Mouse (Mus musculus) forebrain, embryonic 14.5 days (tissue): ENCODE data around the gene Notum. TPM values are rescaled to one million over a fixed set of nuclear protein-coding genes. Genes with fewer than 3 reads are reported as not detected.

Source experiments
- ATAC-seq: fragments of 200-750 bp; cut with Nextera tagmentation; 2 replicates; pipeline ENCODE4 v1.8.0; 2017; ENCODE audit warnings: mild to moderate bottlenecking, moderate library complexity
- DNase-seq: peaks from one replicate; pipeline ENCODE4 v3.0.0-alpha.2; 2015; ENCODE audit warnings: low spot score
- H3K27ac ChIP-seq: fragments of 300-500 bp; sonication (generic); 2 replicates; pipeline ENCODE4 v1.5.1; 2014; ENCODE audit warnings: low read depth, mild to moderate bottlenecking, control low read depth, low read length, moderate library complexity
- H3K27me3 ChIP-seq: fragments of 300-500 bp; sonication (generic); replicated peaks from 2 replicates; pipeline ENCODE4 v1.6.1; 2014; ENCODE audit warnings: low read length, control low read depth, mixed read lengths; ENCODE audit not compliant: control insufficient read depth, insufficient read depth
- H3K36me3 ChIP-seq: fragments of 300-500 bp; sonication (generic); 2 replicates; pipeline ENCODE4 v1.6.1; 2014; ENCODE audit warnings: low read length, control low read depth; ENCODE audit not compliant: control insufficient read depth, insufficient read depth
- H3K4me1 ChIP-seq: fragments of 300-500 bp; sonication (generic); 2 replicates; pipeline ENCODE4 v1.6.1; 2014; ENCODE audit warnings: antibody characterized with exemption, low read length, control low read depth; ENCODE audit not compliant: control insufficient read depth, insufficient read depth
- H3K4me2 ChIP-seq: fragments of 300-500 bp; sonication (generic); 2 replicates; pipeline ENCODE4 v1.6.1; 2014; ENCODE audit warnings: mild to moderate bottlenecking, control low read depth, low read length
- H3K4me3 ChIP-seq: fragments of 300-500 bp; sonication (generic); 2 replicates; pipeline ENCODE4 v1.5.1; 2014; ENCODE audit warnings: low read depth, low read length, control low read depth
- H3K9ac ChIP-seq: fragments of 300-500 bp; sonication (generic); 2 replicates; pipeline ENCODE4 v1.6.1; 2014; ENCODE audit warnings: mild to moderate bottlenecking, low read length, control low read depth, moderate library complexity
- H3K9me3 ChIP-seq: fragments of 300-500 bp; sonication (generic); replicated peaks from 2 replicates; pipeline ENCODE4 v1.6.1; 2016; ENCODE audit warnings: low read length, control low read depth, mixed read lengths; ENCODE audit not compliant: control insufficient read depth
- WGBS: fragments of 180-500 bp; shearing (Covaris S2); extraction: QIAGEN DNeasy Blood & Tissue Kit; methylation state at CpG from one replicate; pipeline ENCODE4 v1.1.7; 2014; 5-methylcytosine and 5-hydroxymethylcytosine counted together
- polyA plus RNA-seq: library from polyadenylated mRNA; unstranded; fragments of >200 nt; fragmentation: Nextera tagmentation; extraction: Ambion mirVana; gene quantifications from 2 replicates; pipeline ENCODE4 v1.2.1, GENCODE M21; 2014

Gene Notum
- polyA plus RNA-seq, 1 experiment from 2014 or later = 0.36 TPM

- Histone ChIP-seq H3K4me3 (no peak overlapping the region), H3K36me3 (peaks cover 28% of the 10 kb centered on the region), H3K9ac (no peak overlapping the region), H3K27me3 (no peaks in the 10 kb centered on the region), H3K27ac (no peak overlapping the region), H3K4me1 (peaks cover 23% of the 10 kb centered on the region), H3K4me2 (no peak overlapping the region), H3K9me3 (no peaks in the 10 kb centered on the region)
- DNase-seq (no peak), ATAC-seq (no peak)
- 93% methylated on average over 23 of the region's 23 CpGs for WGBS
These were observed 32.2 kb downstream of the Notum start for GRCm38 (mm10) chr11:120628601-120629340.

DNA sequence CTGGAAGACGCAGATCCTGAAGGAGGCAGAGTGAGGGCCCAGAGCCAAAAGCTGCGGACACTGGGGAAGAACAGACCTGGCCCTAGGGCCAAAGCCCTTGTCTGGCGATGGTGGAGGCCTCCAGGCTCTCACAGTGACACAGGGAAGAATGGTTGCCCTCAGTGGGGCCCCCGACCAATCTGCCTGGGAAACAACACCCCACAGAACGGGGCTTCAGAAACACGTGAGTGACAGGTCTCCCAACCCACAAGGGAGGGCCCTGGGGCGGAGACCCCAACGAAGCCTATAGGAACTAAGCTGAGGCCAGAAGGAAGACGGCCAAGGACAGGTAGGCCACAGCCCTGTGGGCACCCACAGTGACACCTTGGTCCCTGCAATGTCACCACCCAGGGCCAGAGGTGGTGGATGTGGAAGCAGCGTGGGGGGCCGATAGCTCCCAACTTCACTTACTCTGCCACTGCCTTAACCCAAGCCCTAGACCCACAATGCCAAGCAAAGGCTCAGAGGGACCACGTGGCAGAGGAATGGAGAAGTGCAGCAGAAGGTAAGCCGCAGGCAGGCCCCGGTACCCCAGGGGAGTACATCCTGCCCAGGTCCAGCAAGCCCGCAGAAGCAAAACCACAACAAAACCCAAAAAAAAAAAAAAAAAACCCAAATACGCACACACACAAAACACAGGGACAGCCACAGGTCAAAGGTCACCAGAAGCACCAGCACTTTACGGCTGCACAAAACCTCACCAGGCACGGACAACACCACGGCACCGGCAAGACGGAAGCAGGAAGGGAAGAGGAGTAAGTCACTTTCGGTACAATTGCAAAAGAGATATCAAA is 33.3 kb downstream of the Notum start:
- H3K4me3 ChIP-seq = no peak overlapping the region
- ATAC-seq (no peak), DNase-seq (no peak)
- H3K4me1 ChIP-seq = peaks cover 23% of the 10 kb centered on the region
- no peak overlapping the region for H3K4me2 ChIP-seq
- no peak overlapping the region for H3K27ac ChIP-seq
- 83% methylated on average over 22 of the region's 22 CpGs for WGBS
- no peaks in the 10 kb centered on the region for H3K27me3 ChIP-seq
- no peaks in the 10 kb centered on the region for H3K9me3 ChIP-seq
- peaks cover 36% of the 10 kb centered on the region for H3K36me3 ChIP-seq
- no peak overlapping the region for H3K9ac ChIP-seq

DNA sequence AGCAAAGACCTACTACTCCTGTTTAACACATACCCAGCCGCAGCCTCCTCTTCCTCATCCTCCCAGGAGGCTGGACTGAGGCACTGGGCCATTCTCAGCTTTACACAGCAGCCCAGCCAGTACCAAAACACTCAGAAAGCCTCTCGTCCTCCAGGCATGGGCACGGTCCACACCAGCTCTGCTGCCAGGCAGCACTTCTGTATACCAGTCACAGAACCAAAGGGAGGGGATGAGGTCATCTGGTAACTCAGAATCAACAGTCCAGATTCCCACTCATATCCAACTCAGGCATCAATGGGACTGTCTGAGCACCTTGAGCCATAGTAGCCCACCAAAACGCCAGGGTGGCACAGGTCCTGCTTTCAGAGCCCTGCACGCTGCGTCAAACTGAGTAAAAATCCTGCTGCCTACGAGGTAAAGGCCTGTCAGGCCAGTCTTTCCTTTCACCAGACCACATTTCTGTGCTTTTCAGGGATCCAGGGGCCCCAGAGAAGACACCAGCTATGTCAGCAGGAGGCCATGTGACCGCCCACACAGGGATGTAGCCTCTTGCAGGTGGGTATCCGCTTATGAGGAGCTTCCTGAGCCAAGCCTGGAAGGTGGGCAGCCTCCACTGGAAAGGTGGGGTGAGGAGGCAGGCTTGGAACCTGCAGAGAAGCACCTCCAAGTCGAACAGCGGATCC is 34.0 kb downstream of the Notum start:
- DNase-seq = no peak
- WGBS = 93% methylated on average over 11 of the region's 11 CpGs
- no peak for ATAC-seq
- no peak overlapping the region for H3K4me3 ChIP-seq
- no peak overlapping the region for H3K27ac ChIP-seq
- H3K9me3 ChIP-seq = no peaks in the 10 kb centered on the region
- H3K9ac ChIP-seq = no peak overlapping the region
- no peak overlapping the region for H3K4me2 ChIP-seq
- H3K36me3 ChIP-seq = peaks cover 43% of the 10 kb centered on the region
- peaks cover 17% of the 10 kb centered on the region for H3K4me1 ChIP-seq
- no peaks in the 10 kb centered on the region for H3K27me3 ChIP-seq

DNA sequence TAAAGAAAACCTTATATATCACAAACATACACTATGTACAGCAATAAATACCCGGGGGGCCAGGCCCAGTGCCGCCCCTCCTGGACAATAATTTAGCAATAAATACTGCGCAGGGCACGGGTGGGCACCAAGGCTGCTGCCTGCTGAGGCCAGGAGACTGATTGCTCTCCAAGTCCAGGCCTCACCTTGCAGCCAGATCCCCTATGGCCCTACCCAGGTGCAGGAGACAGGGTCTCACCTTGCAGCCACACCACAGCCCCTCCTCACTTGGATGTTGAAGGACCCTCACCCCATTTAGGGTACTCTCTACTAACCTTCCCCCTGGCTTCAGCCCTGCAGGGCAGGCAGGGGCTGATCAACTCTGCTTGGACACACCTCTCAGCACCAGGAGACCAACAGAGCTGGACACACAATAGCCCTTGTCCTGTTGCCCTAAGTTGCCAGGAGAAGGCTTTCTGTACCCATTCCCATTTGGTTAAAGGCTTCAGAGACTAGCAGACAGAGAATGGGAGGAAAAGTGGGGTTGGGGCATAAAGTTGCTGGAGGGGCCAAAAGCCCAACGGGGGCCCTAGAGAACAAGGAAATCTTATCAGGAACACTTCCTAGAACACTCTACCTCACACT is 35.7 kb downstream of the Notum start, which contains the start of gene Sirt7:
Gene Sirt7, minus strand, starts transcription at position 89 of the 624 bp plus-strand sequence.
- Histone ChIP-seq H3K4me1 (peaks cover 9% of the 10 kb centered on the region), H3K27ac (peak within 1 kb of the TSS; percentile 80), H3K4me3 (peak within 1 kb of the TSS; percentile 98), H3K9me3 (no peaks in the 10 kb centered on the region), H3K27me3 (no peaks in the 10 kb centered on the region), H3K9ac (peak within 1 kb of the TSS; percentile 87), H3K4me2 (peak within 1 kb of the TSS; percentile 95), H3K36me3 (peaks cover 59% of the 10 kb centered on the region)
- WGBS = 24% methylated on average over 5 of the region's 5 CpGs
- DNase-seq (no peak), ATAC-seq (peak; percentile 21; the same call in 1 of the 2 replicates)

- peak overlapping the region; percentile 98 for H3K4me3 ChIP-seq
- H3K4me2 ChIP-seq = peak overlapping the region; percentile 95
- H3K4me1 ChIP-seq = peaks cover 9% of the 10 kb centered on the region
- under 1% methylated on average over 52 of the region's 53 CpGs for WGBS
- H3K27me3 ChIP-seq = no peaks in the 10 kb centered on the region
- H3K27ac ChIP-seq = peak overlapping the region; percentile 80
- ATAC-seq = peak; percentile 86
- H3K9ac ChIP-seq = peak overlapping the region; percentile 87
- H3K36me3 ChIP-seq = peaks cover 65% of the 10 kb centered on the region
- DNase-seq = peak; percentile 93
- no peaks in the 10 kb centered on the region for H3K9me3 ChIP-seq
These were observed 36.3 kb downstream of the Notum start for GRCm38 (mm10) chr11:120624680-120625111.

GRCm38 (mm10) chr11:120623961-120624679 is 36.9 kb downstream of the Notum start:
- peak overlapping the region; percentile 87 for H3K9ac ChIP-seq
- peak overlapping the region; percentile 80 for H3K27ac ChIP-seq
- no peaks in the 10 kb centered on the region for H3K9me3 ChIP-seq
- peak; percentile 73 for ATAC-seq
- WGBS = 15% methylated on average over 27 of the region's 30 CpGs
- peaks cover 63% of the 10 kb centered on the region for H3K36me3 ChIP-seq
- H3K4me2 ChIP-seq = peak overlapping the region; percentile 95
- peak; percentile 54 for DNase-seq
- no peaks in the 10 kb centered on the region for H3K27me3 ChIP-seq
- H3K4me1 ChIP-seq = peaks cover 9% of the 10 kb centered on the region
- H3K4me3 ChIP-seq = peak overlapping the region; percentile 98

DNA sequence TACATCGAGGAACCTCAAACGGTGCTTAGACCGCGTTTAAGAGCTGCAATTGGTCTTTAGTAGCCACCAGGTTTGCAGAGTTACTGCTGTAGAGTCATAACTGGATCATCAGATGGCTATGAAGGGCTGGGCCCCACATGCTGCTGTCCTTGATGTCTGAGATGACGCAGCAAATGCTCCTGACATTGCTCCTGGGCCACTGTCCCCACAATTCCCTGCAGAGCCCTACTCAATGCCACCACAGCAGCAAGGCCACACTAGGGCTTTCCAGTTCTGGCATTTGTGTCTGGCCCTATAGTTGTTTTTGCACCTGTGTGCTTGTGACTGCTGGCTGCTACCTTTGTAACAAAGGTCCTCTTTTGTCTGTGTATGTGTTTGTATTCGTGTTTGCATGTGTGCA is 38.2 kb downstream of the Notum start:
- peaks cover 64% of the 10 kb centered on the region for H3K36me3 ChIP-seq
- no peak for DNase-seq

GRCm38 (mm10) chr11:120620195-120620594 is 40.8 kb downstream of the Notum start:
- H3K36me3 ChIP-seq = peaks cover 53% of the 10 kb centered on the region
- no peak overlapping the region for H3K27ac ChIP-seq
- H3K4me3 ChIP-seq = no peak overlapping the region
- H3K4me2 ChIP-seq = no peak overlapping the region
- H3K9ac ChIP-seq = no peak overlapping the region
- ATAC-seq (no peak), DNase-seq (no peak)
- H3K27me3 ChIP-seq = no peaks in the 10 kb centered on the region
- H3K9me3 ChIP-seq = no peaks in the 10 kb centered on the region
- WGBS = 93% methylated on average over 14 of the region's 14 CpGs
- H3K4me1 ChIP-seq = peaks cover 15% of the 10 kb centered on the region

More for the DNA sequence above, 38.2 kb downstream of the Notum start:
- Histone ChIP-seq H3K27ac (no peak overlapping the region), H3K9ac (no peak overlapping the region), H3K4me2 (no peak overlapping the region), H3K9me3 (no peaks in the 10 kb centered on the region), H3K27me3 (no peaks in the 10 kb centered on the region), H3K4me3 (no peak overlapping the region), H3K4me1 (peaks cover 9% of the 10 kb centered on the region)
- ATAC-seq = no peak
- 91% methylated on average over 6 of the region's 6 CpGs for WGBS
